9 mouse cellular contexts compared by ENCODE assay signal in the genomic region with DNA sequence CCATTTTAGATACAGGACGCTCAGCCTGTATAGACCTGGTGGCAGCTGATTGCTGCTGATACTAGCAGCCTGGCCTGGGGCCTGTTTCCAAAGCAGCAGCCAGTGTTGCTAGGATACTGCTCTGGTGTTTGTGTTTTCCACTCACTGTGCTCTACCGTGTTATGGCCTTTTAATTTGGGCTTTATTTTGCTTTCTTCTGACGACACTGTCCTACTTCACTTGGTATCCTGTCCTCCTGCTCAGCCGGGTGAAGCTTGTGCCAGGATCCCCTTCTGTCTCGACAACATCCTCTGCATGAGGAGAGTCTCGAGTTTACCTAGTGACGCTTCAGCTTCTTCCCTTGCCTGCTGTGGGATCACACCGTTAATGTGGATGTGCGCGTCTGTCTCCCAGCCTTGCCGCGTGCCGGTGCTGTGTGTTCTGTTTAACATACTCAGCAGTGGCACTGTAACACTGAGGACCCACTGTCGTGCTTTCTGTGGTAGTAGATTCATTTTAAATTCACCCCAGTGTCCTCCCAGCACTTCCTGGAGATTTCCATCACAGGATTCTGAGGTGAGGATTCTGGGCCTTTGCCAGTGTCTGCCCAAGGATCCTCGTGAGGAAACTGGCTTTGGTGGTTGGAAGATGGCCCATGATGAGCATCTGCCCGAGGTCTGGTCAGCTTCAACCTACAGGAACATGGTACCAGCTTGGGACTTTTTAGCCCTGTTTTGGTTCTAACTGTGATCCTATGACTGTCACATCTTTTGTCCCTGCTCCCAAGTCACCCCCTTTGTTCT. TPM values are rescaled to one million over a fixed set of nuclear protein-coding genes. Genes with fewer than 3 reads are reported as not detected.
DNase-seq lines count a peak whose midpoint lies in the region; ATAC-seq lines count a peak whose summit lies in the region.
"Had no signal": no experiment of that assay in that cellular context is flagged by ENCODE, and none has a peak within 500 bp of the region (broad histone marks: within the 10 kb centered on the region; RNA-seq: fewer than 3 reads in every experiment).

No protein-coding gene starts in this region.

- H3K4me3 ChIP-seq in heart, embryonic 14.5 days (ENCODE audit: control insufficient read depth in 1 of 2, insufficient read depth in 1 of 2, low read depth in 1 of 2, low read length in 2 of 2) = no peak overlapping the region
- no peak overlapping the region for H3K4me3 ChIP-seq in midbrain, embryonic 16.5 days (ENCODE audit: low read depth, low read length)
- H3K4me3 ChIP-seq: limb, embryonic 12.5 days had no signal

- DNase-seq in heart, adult 11 months = peak; percentile 94
- no peak for DNase-seq in heart, postnatal 25 days (ENCODE audit: low spot score)
- DNase-seq in cerebellum, adult 11-12 months = peak; percentile 28
- peak; percentile 25 for DNase-seq in layer of hippocampus, adult 9-10 months (ENCODE audit: low spot score)
- DNase-seq in spleen, postnatal 14 days (ENCODE audit: low spot score in 2 of 2) = no peak

- H3K36me3 ChIP-seq in heart, embryonic 14.5 days (ENCODE audit: control insufficient read depth, insufficient read depth, low read length) = peaks cover 37% of the 10 kb centered on the region
- no peaks in the 10 kb centered on the region; the same call in 1 of the 2 replicates for H3K36me3 ChIP-seq in midbrain, embryonic 16.5 days (ENCODE audit: control insufficient read depth, insufficient read depth, low read length)

- peak overlapping the region in 1 of 2 experiments; percentile 25; a peak in 1 of 4 replicates for H3K27ac ChIP-seq in heart, embryonic 14.5 days (replicated peaks in 1 of 2; ENCODE audit: control insufficient read depth in 1 of 2, insufficient read depth in 1 of 2, low read depth in 2 of 2, low read length in 2 of 2)
- peak overlapping the region; percentile 55 for H3K27ac ChIP-seq in midbrain, embryonic 16.5 days (ENCODE audit: low read length)
- H3K27ac ChIP-seq: limb, embryonic 12.5 days had no signal

- WGBS in heart, embryonic 14.5 days = 41% methylated on average over 16 of the region's 16 CpGs
- 44% methylated on average over 16 of the region's 16 CpGs for WGBS in midbrain, embryonic 16.5 days

- intact Hi-C loops in heart, postnatal 25 days (cut with DNase I) = no loop called here

- H3K9ac ChIP-seq in heart, embryonic 14.5 days (ENCODE audit: low read length) = no peak overlapping the region
- no peak overlapping the region for H3K9ac ChIP-seq in midbrain, embryonic 16.5 days (ENCODE audit: low read depth, low read length)
- H3K9ac ChIP-seq: limb, embryonic 12.5 days had no signal

- no peaks in the 10 kb centered on the region for H3K27me3 ChIP-seq in heart, embryonic 14.5 days (ENCODE audit: control insufficient read depth, insufficient read depth, low read length)
- H3K27me3 ChIP-seq in midbrain, embryonic 16.5 days (ENCODE audit: control insufficient read depth, insufficient read depth, low read depth, low read length) = no peaks in the 10 kb centered on the region
- H3K27me3 ChIP-seq: limb, embryonic 12.5 days had no signal

- 0 out of 2 replicates have a peak overlapping the region, but pooled peaks have one; percentile 12 for H3K4me2 ChIP-seq in heart, embryonic 14.5 days (ENCODE audit: low read length)
- H3K4me2 ChIP-seq in midbrain, embryonic 16.5 days (ENCODE audit: low read length) = no peak overlapping the region
- H3K4me2 ChIP-seq: limb, embryonic 12.5 days had no signal

- peak; percentile 59; the same call in 1 of the 2 replicates for ATAC-seq in heart, embryonic 14.5 days (ENCODE audit: insufficient number of reproducible peaks, insufficient read depth, low FRiP score, low read depth)
- peak; percentile 75 for ATAC-seq in midbrain, embryonic 16.5 days
- ATAC-seq in erythroblast, adult 5-6 weeks (replicated peaks; ENCODE audit: low FRiP score, poor library complexity, severe bottlenecking) = no peak

- H3K4me1 ChIP-seq in heart, embryonic 14.5 days (ENCODE audit: control insufficient read depth in 2 of 2, insufficient read depth in 2 of 2, low read length in 2 of 2) = peaks cover 6 to 21% of the 10 kb centered on the region in 2 experiments
- peaks cover 4% of the 10 kb centered on the region; the same call in 1 of the 2 replicates for H3K4me1 ChIP-seq in midbrain, embryonic 16.5 days (ENCODE audit: control insufficient read depth, insufficient read depth, low read length)
- H3K4me1 ChIP-seq: limb, embryonic 12.5 days had no signal

- H3K9me3 ChIP-seq in heart, embryonic 14.5 days (ENCODE audit: control insufficient read depth, low read length) = no peaks in the 10 kb centered on the region
- H3K9me3 ChIP-seq in midbrain, embryonic 16.5 days (replicated peaks; ENCODE audit: control insufficient read depth, low read length, poor library complexity, severe bottlenecking) = no peaks in the 10 kb centered on the region
- H3K9me3 ChIP-seq: limb, embryonic 12.5 days had no signal

RNA-seq across cellular contexts. Expression of gene Ubp1, which starts 50.6 kb away (rescaled TPM):
- total RNA-seq in heart, postnatal 25 days (2021) = 10 to 100 TPM; 22.6 to 26.0 TPM
- polyA plus RNA-seq in heart, embryonic 14.5 days (2014; fragmentation: Nextera tagmentation; extraction: Ambion mirVana) = 25.9 and 27.6 TPM in 2 replicates
- 26.9 and 29.8 TPM in 2 replicates for polyA plus RNA-seq in midbrain, embryonic 16.5 days (2015; fragmentation: Nextera tagmentation; extraction: Ambion mirVana)
- total RNA-seq in erythroblast, adult 5-6 weeks (2015; ENCODE audit: low replicate concordance) = 227 and 253 TPM in 2 replicates
- 245 and 285 TPM in 2 replicates for total RNA-seq in erythroblast, adult 5-6 weeks (2017; ENCODE audit: low replicate concordance)

Comparison
In these comparisons a context has a peak if more than half of its experiments do, and no peak if none do; other contexts are left out.
1. DNase-seq: peak in heart, adult 11 months (single experiment), cerebellum, adult 11-12 months (single experiment) and layer of hippocampus, adult 9-10 months (single experiment); none in heart, postnatal 25 days (single experiment) and spleen, postnatal 14 days (0 of 2).
2. RNA of gene Ubp1, which starts 50.6 kb away (total RNA-seq): 227 to 285 TPM in erythroblast, adult 5-6 weeks; 22.6 to 26.0 TPM in heart, postnatal 25 days; every median in the first group is over 4 times any median in the second.